In the genomic region with DNA sequence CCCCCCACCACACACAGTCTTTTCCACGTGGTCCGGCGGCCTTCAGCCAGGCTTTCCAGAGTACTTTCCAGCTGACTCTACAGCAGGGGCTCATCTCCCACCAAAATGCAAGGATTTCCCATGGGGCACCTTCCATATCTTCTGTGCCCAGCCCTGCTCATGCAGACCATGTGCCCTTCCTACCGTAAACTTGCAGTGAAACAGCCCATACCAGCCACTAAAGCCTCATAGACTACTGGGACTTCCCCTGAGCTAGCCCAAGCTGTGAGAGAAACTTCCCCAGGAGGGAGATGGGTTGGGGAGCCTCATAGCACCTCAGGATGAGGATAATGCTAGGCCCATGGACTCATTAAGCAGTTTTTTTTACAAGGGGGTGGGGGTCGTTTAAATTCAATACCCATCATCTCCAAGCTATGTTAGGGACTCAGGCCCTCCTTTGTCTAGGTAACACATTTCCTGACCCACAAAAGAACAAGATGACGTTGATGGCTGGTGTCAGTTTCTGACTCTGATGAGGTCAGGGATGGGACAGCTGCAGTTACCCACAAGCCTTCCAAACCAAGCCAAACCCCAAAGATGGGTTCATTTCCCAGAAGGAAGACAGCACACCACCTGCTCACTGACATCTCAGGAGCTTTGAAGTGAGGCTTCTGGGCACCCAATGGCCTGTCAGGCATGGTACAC, we compare ENCODE assay signal across 9 mouse cellular contexts. TPM values are rescaled to one million over a fixed set of nuclear protein-coding genes. Genes with fewer than 3 reads are reported as not detected.
DNase-seq lines count a peak whose midpoint lies in the region; ATAC-seq lines count a peak whose summit lies in the region.
"Had no signal": no experiment of that assay in that cellular context is flagged by ENCODE, and none has a peak within 500 bp of the region (broad histone marks: within the 10 kb centered on the region; RNA-seq: fewer than 3 reads in every experiment).

No protein-coding gene starts in this region.

- H3K36me3 ChIP-seq in heart, embryonic 13.5 days, result no peaks in the 10 kb centered on the region
- H3K36me3 ChIP-seq in megakaryocyte, embryonic 14.5 days (replicated peaks; ENCODE audit: low read length), result no peaks in the 10 kb centered on the region
- H3K36me3 ChIP-seq in intestine, embryonic 15.5 days, result no peaks in the 10 kb centered on the region
- H3K36me3 ChIP-seq in stomach, embryonic 14.5 days (ENCODE audit: control insufficient read depth, insufficient read depth, low read length), result no peaks in the 10 kb centered on the region

- peaks cover 11% of the 10 kb centered on the region; the same call in 1 of the 2 replicates for H3K27me3 ChIP-seq in heart, embryonic 13.5 days (replicated peaks)
- H3K27me3 ChIP-seq in megakaryocyte, embryonic 14.5 days (replicated peaks), result peaks cover 98% of the 10 kb centered on the region
- no peaks in the 10 kb centered on the region for H3K27me3 ChIP-seq in intestine, embryonic 15.5 days (replicated peaks)
- no peaks in the 10 kb centered on the region for H3K27me3 ChIP-seq in stomach, embryonic 14.5 days (ENCODE audit: control insufficient read depth, insufficient read depth, low read length)

- H3K4me2 ChIP-seq in heart, embryonic 13.5 days, result peak overlapping the region; percentile 96
- H3K4me2 ChIP-seq in intestine, embryonic 15.5 days (replicated peaks), result peak overlapping the region; percentile 84
- H3K4me2 ChIP-seq in stomach, embryonic 14.5 days (replicated peaks; ENCODE audit: low read depth, low read length), result peak overlapping the region; percentile 93

- DNase-seq in heart, postnatal 36 days, result no peak
- DNase-seq in left cerebral cortex, postnatal 14 days (ENCODE audit: low spot score in 2 of 2), result no peak
- DNase-seq in ovary, adult 18-20 months (ENCODE audit: low spot score), result no peak
- DNase-seq: gastrocnemius, postnatal 36 days had no signal

- intact Hi-C loops in heart, postnatal 36 days (cut with DNase I), result no loop called here
- intact Hi-C loops in left cerebral cortex, postnatal 14 days (cut with DNase I), result no loop called here

- H3K4me1 ChIP-seq in heart, embryonic 13.5 days, result peaks cover 41% of the 10 kb centered on the region
- H3K4me1 ChIP-seq in megakaryocyte, embryonic 14.5 days, result peaks cover 51% of the 10 kb centered on the region
- peaks cover 53% of the 10 kb centered on the region for H3K4me1 ChIP-seq in intestine, embryonic 15.5 days (replicated peaks)
- H3K4me1 ChIP-seq in stomach, embryonic 14.5 days (ENCODE audit: control insufficient read depth, insufficient read depth, low read length), result peaks cover 25% of the 10 kb centered on the region

- no peak for ATAC-seq in heart, embryonic 13.5 days (ENCODE audit: extremely low read depth, insufficient number of reproducible peaks, low FRiP score, low TSS enrichment)
- no peak for ATAC-seq in megakaryocyte, adult 5-6 weeks (ENCODE audit: poor library complexity, severe bottlenecking)
- no peak for ATAC-seq in intestine, embryonic 15.5 days
- no peak for ATAC-seq in stomach, embryonic 14.5 days (ENCODE audit: insufficient number of reproducible peaks, insufficient read depth, low FRiP score, low read depth)

- no peak overlapping the region for H3K27ac ChIP-seq in heart, embryonic 13.5 days (replicated peaks)
- no peak overlapping the region for H3K27ac ChIP-seq in intestine, embryonic 15.5 days
- no peak overlapping the region for H3K27ac ChIP-seq in stomach, embryonic 14.5 days (ENCODE audit: low read length)

- H3K9me3 ChIP-seq in heart, embryonic 13.5 days, result no peaks in the 10 kb centered on the region
- H3K9me3 ChIP-seq in megakaryocyte, embryonic 14.5 days, result peaks cover 8% of the 10 kb centered on the region
- no peaks in the 10 kb centered on the region for H3K9me3 ChIP-seq in intestine, embryonic 15.5 days
- no peaks in the 10 kb centered on the region for H3K9me3 ChIP-seq in stomach, embryonic 14.5 days (ENCODE audit: control insufficient read depth, low read depth, low read length)

- H3K4me3 ChIP-seq in heart, embryonic 13.5 days, result peak overlapping the region; percentile 60; the same call in 1 of the 2 replicates
- peak overlapping the region; percentile 90 for H3K4me3 ChIP-seq in megakaryocyte, embryonic 14.5 days (replicated peaks)
- peak overlapping the region; percentile 60 for H3K4me3 ChIP-seq in intestine, embryonic 15.5 days (replicated peaks)
- H3K4me3 ChIP-seq in stomach, embryonic 14.5 days (ENCODE audit: low read depth, low read length), result peak overlapping the region; percentile 53; the same call in 1 of the 2 replicates

- 78% methylated on average over 6 of the region's 6 CpGs for WGBS in heart, embryonic 13.5 days
- 83% methylated on average over 6 of the region's 6 CpGs for WGBS in intestine, embryonic 15.5 days
- WGBS in stomach, embryonic 14.5 days, result 80% methylated on average over 6 of the region's 6 CpGs

- no peak overlapping the region for H3K9ac ChIP-seq in heart, embryonic 13.5 days
- H3K9ac ChIP-seq in intestine, embryonic 15.5 days, result 0 out of 2 replicates have a peak overlapping the region, but pooled peaks have one; percentile 71
- no peak overlapping the region for H3K9ac ChIP-seq in stomach, embryonic 14.5 days (replicated peaks; ENCODE audit: low read depth, low read length)

RNA-seq across cellular contexts. Expression of a gene that starts 2.0 kb away (rescaled TPM):
- polyA plus RNA-seq in heart, embryonic 13.5 days (2015; fragmentation: Nextera tagmentation; extraction: Ambion mirVana), result 24.6 and 27.2 TPM in 2 replicates
- total RNA-seq in heart, postnatal 36 days (2021), result 10 to 100 TPM; 10.7 to 13.8 TPM
- 13.3 TPM in 1 of 2 replicates, not detected in the other for polyA plus RNA-seq in megakaryocyte, embryonic 14.5 days (2012; ENCODE audit: insufficient read depth, low replicate concordance)
- total RNA-seq in megakaryocyte, adult 5-6 weeks (2015), result 28.0 and 30.1 TPM in 2 replicates
- 43.1 and 45.3 TPM in 2 replicates for total RNA-seq in megakaryocyte, adult 5-6 weeks (2017)
- polyA plus RNA-seq in intestine, embryonic 15.5 days (2015; fragmentation: Nextera tagmentation; extraction: Ambion mirVana), result 106 and 127 TPM in 2 replicates
- polyA plus RNA-seq in stomach, embryonic 14.5 days (2014; fragmentation: Nextera tagmentation; extraction: Ambion mirVana), result 45.3 and 48.9 TPM in 2 replicates
- 10 to 100 TPM in 1 of 2 experiments, 1 to 10 TPM in 1; 9.5 to 10.1 TPM for total RNA-seq in left cerebral cortex, postnatal 14 days (2021)
